Mouse (Mus musculus) kidney, adult 2 months (tissue): Measurements from ENCODE around the gene Gatad1.

Source experiments
- CTCF ChIP-seq: fragments of 200-500 bp; conservative IDR thresholded peaks from 2 replicates; pipeline ENCODE4 v1.5.1; 2011; ENCODE audit warnings: low read depth, mild to moderate bottlenecking, control low read depth, low read length, moderate library complexity, mixed read lengths; ENCODE audit not compliant: insufficient read depth, insufficient read length
- POLR2A ChIP-seq: fragments of 200-500 bp; IDR thresholded peaks from one replicate; pipeline ENCODE4 v1.6.1; 2011; ENCODE audit warnings: low read depth, low read length, control low read depth

GRCm38 (mm10) chr5:3648206-3648848 lies 8.7 kb downstream of the Gatad1 start:
- TF ChIP-seq CTCF (no peak), POLR2A (no peak)
